Mouse (Mus musculus): ENCODE results near the gene Gm3776. TPM values are rescaled to one million over a fixed set of nuclear protein-coding genes. Genes with fewer than 3 reads are reported as not detected.
"Not testable (repeated sequence)": the region's sequence is repeated elsewhere in the genome, so short reads cannot be mapped to it uniquely, and the experiment has no call there.

The Gm3776 gene
- polyA plus RNA-seq, 1 experiment from 2014 or later: not detected

GRCm38 (mm10) chr9:78308122-78308521 is 51.2 kb downstream of the Gm3776 start:
- H3K36me3 ChIP-seq (ENCODE audit: control insufficient read depth, insufficient read depth, low read length); H3K4me3 ChIP-seq (ENCODE audit: low read length); H3K4me2 ChIP-seq (replicated peaks; ENCODE audit: low read depth, low read length); H3K9ac ChIP-seq (ENCODE audit: low read depth, low read length); H3K9me3 ChIP-seq (ENCODE audit: control insufficient read depth, low read length); H3K4me1 ChIP-seq (ENCODE audit: control insufficient read depth, insufficient read depth, low read length); ATAC-seq (ENCODE audit: low FRiP score, low TSS enrichment); H3K27ac ChIP-seq (ENCODE audit: low read depth, low read length); H3K27me3 ChIP-seq (ENCODE audit: control insufficient read depth, insufficient read depth, low read length): not testable (repeated sequence)
- 87% methylated on average over 3 of the region's 3 CpGs for WGBS

- Histone ChIP-seq H3K9me3 (ENCODE audit: control insufficient read depth, low read length) (no peaks in the 10 kb centered on the region), H3K27me3 (ENCODE audit: control insufficient read depth, insufficient read depth, low read length) (no peaks in the 10 kb centered on the region), H3K27ac (ENCODE audit: low read depth, low read length) (no peak within 1 kb of the TSS), H3K4me3 (ENCODE audit: low read length) (no peak within 1 kb of the TSS), H3K36me3 (ENCODE audit: control insufficient read depth, insufficient read depth, low read length) (no peaks in the 10 kb centered on the region), H3K4me2 (replicated peaks; ENCODE audit: low read depth, low read length) (no peak within 1 kb of the TSS), H3K4me1 (ENCODE audit: control insufficient read depth, insufficient read depth, low read length) (no peaks in the 10 kb centered on the region), H3K9ac (ENCODE audit: low read depth, low read length) (no peak within 1 kb of the TSS)
- 87% methylated on average over 2 of the region's 2 CpGs for WGBS
- ATAC-seq (ENCODE audit: low FRiP score, low TSS enrichment): no peak
Observed at GRCm38 (mm10) chr9:78314696-78315095, 57.8 kb downstream of the Gm3776 start, which contains the start of gene Omt2a. Gene Omt2a, minus strand, starts transcription at chr9:78314796.

Other genes with a start within 250 kb of the Gm3776 start
- gene Gcm1, start 205.2 kb upstream of the Gm3776 start, polyA plus RNA-seq (2014; fragmentation: Nextera tagmentation; extraction: Ambion mirVana): 0.39 and 0.51 TPM in 2 replicates
- 34.6 and 43.9 TPM in 2 replicates for gene Fbxo9, start 148.1 kb upstream of the Gm3776 start, polyA plus RNA-seq (2014; fragmentation: Nextera tagmentation; extraction: Ambion mirVana)
- 19.6 and 29.3 TPM in 2 replicates for gene Ick, start 147.9 kb upstream of the Gm3776 start, polyA plus RNA-seq (2014; fragmentation: Nextera tagmentation; extraction: Ambion mirVana)
- 102 and 108 TPM in 2 replicates for gene Gsta4, start 74.4 kb upstream of the Gm3776 start, polyA plus RNA-seq (2014; fragmentation: Nextera tagmentation; extraction: Ambion mirVana)
- not detected in 2 replicates for gene Gsta1, start 26.5 kb upstream of the Gm3776 start, polyA plus RNA-seq (2014; fragmentation: Nextera tagmentation; extraction: Ambion mirVana)
- 3.9 and 4.9 TPM in 2 replicates for gene Gm10639, start 32.8 kb downstream of the Gm3776 start, polyA plus RNA-seq (2014; fragmentation: Nextera tagmentation; extraction: Ambion mirVana)
- not detected in 2 replicates for gene Omt2a, start 57.7 kb downstream of the Gm3776 start, polyA plus RNA-seq (2014; fragmentation: Nextera tagmentation; extraction: Ambion mirVana)
- not detected in 2 replicates for gene Omt2b, start 70.5 kb downstream of the Gm3776 start, polyA plus RNA-seq (2014; fragmentation: Nextera tagmentation; extraction: Ambion mirVana)
- gene Gsta2, start 98.7 kb downstream of the Gm3776 start, polyA plus RNA-seq (2014; fragmentation: Nextera tagmentation; extraction: Ambion mirVana): 2.6 and 3.6 TPM in 2 replicates
- not detected in 2 replicates for gene Dppa5a, start 111.0 kb downstream of the Gm3776 start, polyA plus RNA-seq (2014; fragmentation: Nextera tagmentation; extraction: Ambion mirVana)
- gene Ooep, start 121.6 kb downstream of the Gm3776 start, polyA plus RNA-seq (2014; fragmentation: Nextera tagmentation; extraction: Ambion mirVana): 2.1 and 2.2 TPM in 2 replicates
- 0.34 and 0.41 TPM in 2 replicates for gene Ddx43, start 138.6 kb downstream of the Gm3776 start, polyA plus RNA-seq (2014; fragmentation: Nextera tagmentation; extraction: Ambion mirVana)
- gene Cgas, start 186.1 kb downstream of the Gm3776 start, polyA plus RNA-seq (2014; fragmentation: Nextera tagmentation; extraction: Ambion mirVana): 1.9 and 2.2 TPM in 2 replicates
- gene Mto1, start 191.1 kb downstream of the Gm3776 start, polyA plus RNA-seq (2014; fragmentation: Nextera tagmentation; extraction: Ambion mirVana): 21.5 and 29.3 TPM in 2 replicates
- gene Gm17324, start 191.7 kb downstream of the Gm3776 start, polyA plus RNA-seq (2014; fragmentation: Nextera tagmentation; extraction: Ambion mirVana): 0.46 and 0.58 TPM in 2 replicates
- 5,322 and 6,193 TPM in 2 replicates for gene Eef1a1, start 232.0 kb downstream of the Gm3776 start, polyA plus RNA-seq (2014; fragmentation: Nextera tagmentation; extraction: Ambion mirVana)